Mouse (Mus musculus) liver, embryonic 14.5 days (tissue): Measurements from ENCODE around the gene Plpp2. TPM values are rescaled to one million over a fixed set of nuclear protein-coding genes. Genes with fewer than 3 reads are reported as not detected.

Experiments
- ATAC-seq: fragments of 200-750 bp; cut with Nextera tagmentation; 2 replicates; pipeline ENCODE4 v1.8.0; 2017; ENCODE audit warnings: moderate number of reproducible peaks, mild to moderate bottlenecking, moderate library complexity; ENCODE audit not compliant: insufficient read depth
- DNase-seq, 3 experiments: peaks; one replicate each; pipeline ENCODE4 v3.0.0-alpha.2; 2012 to 2013; ENCODE audit warnings: low read depth in 3 of 3, low spot score in 3 of 3
- H3K27ac ChIP-seq: fragments of 300-500 bp; sonication (generic); 2 replicates; pipeline ENCODE4 v1.5.1; 2014; ENCODE audit warnings: moderate library complexity, mild to moderate bottlenecking, control low read depth, inconsistent platforms
- H3K27me3 ChIP-seq: fragments of 300-500 bp; sonication (generic); 2 replicates; pipeline ENCODE4 v1.6.1; 2014; ENCODE audit warnings: mild to moderate bottlenecking, low read length, moderate library complexity; ENCODE audit not compliant: control insufficient read depth, insufficient read depth
- H3K36me3 ChIP-seq: fragments of 300-500 bp; sonication (generic); replicated peaks from 2 replicates; pipeline ENCODE4 v1.6.1; 2014; ENCODE audit warnings: low read depth; ENCODE audit not compliant: control insufficient read depth, insufficient read depth
- H3K4me1 ChIP-seq, 2 experiments: fragments of 200-500 bp in 1 of 2; fragments of 300-500 bp in 1 of 2; sonication (generic) in 1 of 2; replicated peaks; 2 replicates each; pipeline ENCODE4 v1.6.1; 2012 to 2014; ENCODE audit warnings: antibody characterized with exemption in 1 of 2, inconsistent platforms in 1 of 2, low read length in 1 of 2; ENCODE audit not compliant: control insufficient read depth in 2 of 2, insufficient read depth in 2 of 2
- H3K4me2 ChIP-seq: fragments of 300-500 bp; sonication (generic); 2 replicates; pipeline ENCODE4 v1.6.1; 2014; ENCODE audit warnings: low read depth, mild to moderate bottlenecking, control low read depth, moderate library complexity
- H3K4me3 ChIP-seq, 2 experiments: fragments of 200-500 bp in 1 of 2; fragments of 300-500 bp in 1 of 2; sonication (generic) in 1 of 2; 2 replicates each; pipeline ENCODE4 v1.5.1; 2012 to 2014; ENCODE audit warnings: low read depth in 2 of 2, low read length in 2 of 2, mild to moderate bottlenecking in 2 of 2, control low read depth in 1 of 2, inconsistent platforms in 1 of 2, moderate library complexity in 1 of 2; ENCODE audit not compliant: insufficient read depth in 1 of 2
- H3K9ac ChIP-seq: fragments of 300-500 bp; sonication (generic); replicated peaks from 2 replicates; pipeline ENCODE4 v1.6.1; 2014; ENCODE audit warnings: mild to moderate bottlenecking, control low read depth, moderate library complexity
- H3K9me3 ChIP-seq: fragments of 300-500 bp; sonication (generic); 2 replicates; pipeline ENCODE4 v1.6.1; 2016; ENCODE audit warnings: low read length, mixed read lengths; ENCODE audit not compliant: control insufficient read depth
- CTCF ChIP-seq: IDR thresholded peaks from 2 replicates; pipeline ENCODE4 v1.5.1; 2016; ENCODE audit warnings: antibody characterized with exemption, low read depth, control low read depth
- EP300 ChIP-seq: IDR thresholded peaks from 2 replicates; pipeline ENCODE4 v1.6.1; 2016; ENCODE audit warnings: antibody characterized with exemption, low read depth
- WGBS: fragments of 180-500 bp; shearing (Covaris S2); extraction: QIAGEN DNeasy Blood & Tissue Kit; methylation state at CpG from one replicate; pipeline ENCODE4 v1.1.7; 2014; ENCODE audit not compliant: insufficient replicate concordance; 5-methylcytosine and 5-hydroxymethylcytosine counted together
- polyA plus RNA-seq, 2 experiments: library from polyadenylated mRNA; depleted of rRNA in 1 of 2; stranded (reverse) in 1 of 2; unstranded in 1 of 2; fragments of >200 nt; fragmentation: Nextera tagmentation in 1 of 2; extraction: Ambion mirVana in 1 of 2; gene quantifications; 2 replicates each; pipeline versions ENCODE4 v1.2.1 to v1.2.3; 2012 to 2014

Gene Plpp2
- polyA plus RNA-seq, 2 experiments = 10.0 to 19.0 TPM

DNA sequence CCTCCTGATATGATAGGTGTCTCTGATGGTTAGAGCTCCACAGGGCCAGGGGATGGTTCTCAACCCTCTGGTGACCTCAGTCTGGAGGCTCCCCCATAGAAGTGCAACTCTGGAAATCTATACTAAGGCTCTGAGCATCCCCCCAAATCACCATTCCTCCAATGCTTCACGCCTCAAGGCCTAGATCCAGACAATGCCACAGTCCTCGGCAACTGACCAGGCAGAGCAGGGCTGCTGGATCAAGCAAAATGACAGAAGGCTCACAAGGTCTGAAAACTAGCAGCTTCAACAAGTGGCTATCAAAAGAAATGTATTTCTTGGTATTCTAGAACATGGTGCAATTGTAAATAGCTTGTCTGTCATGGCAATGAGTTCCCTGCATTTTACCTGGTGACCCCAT, 4.2 kb upstream of the Plpp2 start:
- H3K9me3 ChIP-seq = no peaks in the 10 kb centered on the region
- TF ChIP-seq CTCF (no peak), EP300 (no peak)
- peaks cover 0 to 4% of the 10 kb centered on the region in 2 experiments; a peak in 2 of 4 replicates for H3K4me1 ChIP-seq
- no peak overlapping the region for H3K9ac ChIP-seq
- no peak overlapping the region for H3K4me3 ChIP-seq
- no peaks in the 10 kb centered on the region for H3K27me3 ChIP-seq
- 81% methylated on average over 2 of the region's 2 CpGs for WGBS
- H3K27ac ChIP-seq = no peak overlapping the region
- H3K4me2 ChIP-seq = no peak overlapping the region
- no peak for ATAC-seq
- H3K36me3 ChIP-seq = no peaks in the 10 kb centered on the region; the same call in 1 of the 2 replicates
- no peak for DNase-seq

- Histone ChIP-seq H3K4me3 (no peak overlapping the region), H3K9ac (no peak overlapping the region), H3K27me3 (no peaks in the 10 kb centered on the region), H3K9me3 (no peaks in the 10 kb centered on the region), H3K4me1 (peaks cover 0 to 4% of the 10 kb centered on the region in 2 experiments; a peak in 2 of 4 replicates), H3K36me3 (no peaks in the 10 kb centered on the region; the same call in 1 of the 2 replicates), H3K4me2 (no peak overlapping the region), H3K27ac (no peak overlapping the region)
- ATAC-seq (no peak), DNase-seq (no peak)
- TF ChIP-seq CTCF = no peak
- TF ChIP-seq EP300 = no peak
- 64% methylated on average over 7 of the region's 7 CpGs for WGBS
Measured at GRCm38 (mm10) chr10:79537271-79537670, 3.7 kb upstream of the Plpp2 start.

DNA sequence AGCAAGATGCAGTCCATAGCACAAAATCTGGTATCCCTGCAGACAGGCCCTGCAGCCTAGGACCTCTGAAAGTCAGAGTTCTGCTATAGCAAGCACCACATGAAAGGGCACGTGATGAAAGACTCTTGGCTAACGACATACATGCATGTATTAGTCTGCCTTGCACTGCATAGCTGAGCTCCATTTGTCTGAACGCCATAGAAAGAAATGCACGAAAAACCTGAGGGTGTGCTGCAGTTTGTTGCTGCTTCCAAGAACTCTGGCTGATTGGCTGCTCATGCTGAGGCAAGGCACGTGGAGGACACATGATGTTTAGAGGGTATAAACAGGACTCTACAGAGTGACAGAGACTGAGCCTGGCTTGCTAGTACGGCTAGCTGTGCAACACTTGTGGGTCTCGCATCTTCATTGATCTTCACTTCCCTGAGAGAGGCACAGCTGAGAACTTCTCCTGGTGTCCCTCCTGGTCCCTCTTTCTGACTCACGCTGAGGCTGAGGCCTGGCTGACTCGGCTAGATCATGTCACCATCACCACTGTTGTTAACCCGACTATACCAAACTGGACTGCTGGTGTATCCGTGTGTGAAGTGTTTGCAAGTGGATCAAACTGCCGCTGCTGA, 3.0 kb upstream of the Plpp2 start:
- H3K4me2 ChIP-seq = no peak overlapping the region
- no peak for DNase-seq

DNA sequence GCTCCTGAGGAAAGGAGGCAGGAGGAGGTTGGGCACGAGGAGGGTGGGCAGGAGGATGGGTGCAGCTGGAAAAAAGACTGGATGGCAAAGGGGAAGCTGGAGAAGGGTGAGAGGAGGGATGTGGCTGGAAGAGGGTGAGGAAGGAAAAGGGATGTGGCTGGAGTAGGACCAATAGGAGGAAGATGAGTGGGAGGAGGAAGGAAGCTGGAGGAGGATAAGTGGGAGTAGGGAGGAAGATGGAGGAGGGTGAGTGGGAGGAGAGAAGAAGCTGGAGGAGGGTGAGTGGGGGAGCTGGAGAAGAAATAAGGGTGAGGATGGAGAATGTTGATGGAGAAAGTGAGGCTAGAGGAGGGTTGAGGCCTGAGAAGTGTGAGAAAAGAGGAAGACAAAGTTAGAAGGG, 1.8 kb upstream of the Plpp2 start:
- no peak overlapping the region for H3K4me3 ChIP-seq
- no peaks in the 10 kb centered on the region; the same call in 1 of the 2 replicates for H3K36me3 ChIP-seq
- 21% methylated on average over 1 of the region's 1 CpGs for WGBS
- TF ChIP-seq EP300 (no peak), CTCF (no peak)
- no peak overlapping the region for H3K27ac ChIP-seq
- no peak for DNase-seq
- H3K27me3 ChIP-seq = no peaks in the 10 kb centered on the region
- H3K4me2 ChIP-seq = no peak overlapping the region
- no peak for ATAC-seq
- no peak overlapping the region for H3K9ac ChIP-seq
- H3K9me3 ChIP-seq = no peaks in the 10 kb centered on the region
- peaks cover 0 to 4% of the 10 kb centered on the region in 2 experiments; a peak in 3 of 4 replicates for H3K4me1 ChIP-seq

More for the DNA sequence above, 3.0 kb upstream of the Plpp2 start:
- H3K27me3 ChIP-seq = no peaks in the 10 kb centered on the region
- H3K4me3 ChIP-seq = no peak overlapping the region
- TF ChIP-seq CTCF (no peak), EP300 (no peak)
- H3K9me3 ChIP-seq = no peaks in the 10 kb centered on the region
- no peak for ATAC-seq
- H3K9ac ChIP-seq = no peak overlapping the region
- WGBS = 59% methylated on average over 12 of the region's 12 CpGs
- no peaks in the 10 kb centered on the region; the same call in 1 of the 2 replicates for H3K36me3 ChIP-seq
- H3K27ac ChIP-seq = no peak overlapping the region
- peaks cover 0 to 4% of the 10 kb centered on the region in 2 experiments; a peak in 3 of 4 replicates for H3K4me1 ChIP-seq

DNA sequence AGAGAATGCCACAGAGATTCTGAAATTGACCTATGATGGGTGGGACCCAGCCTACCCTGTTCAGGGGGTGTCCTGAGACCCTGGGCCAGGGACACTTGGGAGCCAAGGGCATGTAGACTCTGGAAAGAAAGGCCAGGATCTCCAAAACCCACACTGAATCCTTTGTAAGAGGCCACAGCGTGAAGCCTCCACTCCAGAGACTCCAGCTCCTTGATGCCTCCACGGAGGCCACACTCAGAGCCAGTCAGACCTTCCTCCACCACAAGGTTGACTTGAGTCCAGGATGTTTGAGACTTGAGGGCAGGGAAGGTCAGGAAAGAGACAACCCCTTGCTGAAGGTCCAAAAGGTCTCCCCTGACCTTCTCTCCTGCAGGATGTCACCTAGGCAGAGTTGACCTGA, 830 bp upstream of the Plpp2 start:
- Histone ChIP-seq H3K36me3 (no peaks in the 10 kb centered on the region), H3K4me1 (peaks cover 0 to 4% of the 10 kb centered on the region in 2 experiments; a peak in 3 of 4 replicates), H3K9ac (no peak overlapping the region), H3K27me3 (no peaks in the 10 kb centered on the region), H3K4me2 (no peak overlapping the region), H3K9me3 (no peaks in the 10 kb centered on the region), H3K27ac (no peak overlapping the region), H3K4me3 (no peak overlapping the region)
- ATAC-seq (no peak), DNase-seq (no peak)
- 92% methylated on average over 2 of the region's 2 CpGs for WGBS
- TF ChIP-seq CTCF = no peak
